Mouse (Mus musculus): ENCODE results near the gene Gm28038. TPM values are rescaled to one million over a fixed set of nuclear protein-coding genes. Genes with fewer than 3 reads are reported as not detected.

Gene Gm28038
- not detected for total RNA-seq (2023)

GRCm38 (mm10) chr2:30280743-30281142 is at the start of gene Gm28038:
Gm28038 (plus strand) TSS chr2:30281043.

DNA sequence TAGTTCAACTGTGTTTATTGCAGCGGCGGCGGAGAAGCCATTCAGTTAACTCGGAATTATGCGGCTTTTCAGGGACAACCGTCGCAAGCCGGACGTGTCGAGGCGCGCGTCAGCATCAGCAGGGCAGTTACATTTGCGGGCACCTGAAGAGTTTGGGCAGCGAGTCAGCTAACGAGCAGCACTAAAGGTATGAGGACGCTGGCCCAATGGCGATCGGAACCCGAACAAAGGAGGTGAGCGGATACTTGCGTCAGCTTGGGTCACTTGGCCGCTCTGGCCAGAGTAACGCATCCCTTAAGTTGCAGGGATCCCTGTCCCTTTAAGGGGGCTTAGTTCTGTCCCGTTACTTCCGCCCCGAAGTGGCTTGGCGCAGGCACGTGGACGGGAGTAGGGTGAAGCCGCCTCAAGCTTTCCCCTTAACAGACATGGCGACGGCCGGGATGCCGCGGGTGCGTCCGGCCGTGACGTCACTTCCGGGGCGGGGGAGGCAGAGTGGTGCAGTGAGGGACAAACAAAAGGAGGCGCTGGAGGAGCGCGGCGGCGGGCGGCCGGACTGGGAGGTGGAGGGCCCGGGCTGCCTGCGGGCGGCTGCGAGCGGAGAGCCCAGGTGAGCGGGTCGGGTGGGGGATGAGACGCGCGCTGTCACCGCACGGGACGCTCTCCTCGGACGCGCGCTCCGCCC is 43.5 kb upstream of the Gm28038 start, which contains the start of gene Lrrc8a:
TSS of gene Lrrc8a (plus strand) at position 517 of the 682 bp plus-strand sequence.

GRCm38 (mm10) chr2:30240267-30240666 is 40.6 kb upstream of the Gm28038 start, which contains the start of gene Gm28035:
Gm28035 (plus strand) TSS chr2:30240567.

DNA sequence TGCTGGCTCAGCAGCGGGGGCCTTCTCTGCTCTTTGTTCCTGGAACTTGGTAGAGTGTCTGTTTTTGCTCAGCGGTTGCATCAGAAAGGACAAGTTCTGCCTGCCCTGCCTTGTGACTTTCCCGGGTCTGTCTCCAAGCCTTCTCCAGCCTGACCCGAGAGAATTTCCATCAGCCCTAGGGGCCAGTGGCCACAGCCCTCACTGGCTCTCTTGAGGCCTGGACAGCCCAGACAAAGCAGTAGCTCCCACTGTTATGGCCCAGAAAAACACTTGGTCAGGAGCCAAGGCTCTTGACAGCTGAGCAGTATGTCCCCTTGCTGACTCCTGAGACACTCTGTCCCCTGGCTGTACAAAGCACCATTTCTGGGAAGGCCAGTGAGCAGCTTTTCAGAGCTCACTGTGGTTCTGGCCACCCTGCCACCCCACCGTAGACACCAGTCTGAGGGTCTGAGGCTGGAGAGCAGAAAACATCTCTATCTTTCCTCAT is 15.0 kb upstream of the Gm28038 start, which contains the start of gene Phyhd1:
TSS of gene Phyhd1 (plus strand) at position 437 of the 487 bp plus-strand sequence.

GRCm38 (mm10) chr2:30286192-30287026 is 5.6 kb downstream of the Gm28038 start, which contains the start of the genes Dolk and Nup188:
Dolk (minus strand) TSS chr2:30286334.
Nup188 (plus strand) TSS chr2:30286397.

Other genes starting within 250 kb of the Gm28038 start
- gene Wdr34, start 232.2 kb upstream of the Gm28038 start, total RNA-seq (2023) = 0.73 TPM
- gene Set, start 223.7 kb upstream of the Gm28038 start, total RNA-seq (2023) = 207 TPM
- 0.67 TPM for gene Pkn3, start 203.4 kb upstream of the Gm28038 start, total RNA-seq (2023)
- gene Zdhhc12, start 187.4 kb upstream of the Gm28038 start, total RNA-seq (2023) = 10.0 TPM
- 81.2 TPM for gene Zer1, start 156.5 kb upstream of the Gm28038 start, total RNA-seq (2023)
- 30.3 TPM for gene Tbc1d13, start 147.3 kb upstream of the Gm28038 start, total RNA-seq (2023)
- 13.2 TPM for gene Endog, start 109.5 kb upstream of the Gm28038 start, total RNA-seq (2023)
- gene Spout1, start 102.6 kb upstream of the Gm28038 start, total RNA-seq (2023) = 19.0 TPM
- 12.2 TPM for gene Kyat1, start 75.2 kb upstream of the Gm28038 start, total RNA-seq (2023)
- 64.4 TPM for gene Lrrc8a, start 43.3 kb upstream of the Gm28038 start, total RNA-seq (2023)
- 6.5 TPM for gene Gm28035, start 40.5 kb upstream of the Gm28038 start, total RNA-seq (2023)
- gene Phyhd1, start 14.8 kb upstream of the Gm28038 start, total RNA-seq (2023) = 11.6 TPM
- 9.9 TPM for gene Dolk, start 5.3 kb downstream of the Gm28038 start, total RNA-seq (2023)
- gene Nup188, start 5.4 kb downstream of the Gm28038 start, total RNA-seq (2023) = 48.7 TPM
- 78.6 TPM for gene Sh3glb2, start 78.3 kb downstream of the Gm28038 start, total RNA-seq (2023)
- 10.7 TPM for gene Miga2, start 83.2 kb downstream of the Gm28038 start, total RNA-seq (2023)
- 19.8 TPM for gene Dolpp1, start 111.2 kb downstream of the Gm28038 start, total RNA-seq (2023)
- 8.3 TPM for gene Crat, start 134.8 kb downstream of the Gm28038 start, total RNA-seq (2023)
- 79.2 TPM for gene Ptpa, start 135.0 kb downstream of the Gm28038 start, total RNA-seq (2023)
- gene Ier5l, start 193.2 kb downstream of the Gm28038 start, total RNA-seq (2023) = 0.82 TPM